Mouse (Mus musculus) kidney, postnatal 36 days (tissue): ENCODE results near the gene Ifng.
"Not testable (repeated sequence)": the region's sequence is repeated elsewhere in the genome, so short reads cannot be mapped to it uniquely, and the experiment has no call there.

ENCODE experiments used
- DNase-seq, 2 experiments: peaks; one replicate each; pipeline ENCODE4 v3.0.0; 2021 to 2022; ENCODE audit warnings: mixed read lengths in 2 of 2

The Ifng gene

DNA sequence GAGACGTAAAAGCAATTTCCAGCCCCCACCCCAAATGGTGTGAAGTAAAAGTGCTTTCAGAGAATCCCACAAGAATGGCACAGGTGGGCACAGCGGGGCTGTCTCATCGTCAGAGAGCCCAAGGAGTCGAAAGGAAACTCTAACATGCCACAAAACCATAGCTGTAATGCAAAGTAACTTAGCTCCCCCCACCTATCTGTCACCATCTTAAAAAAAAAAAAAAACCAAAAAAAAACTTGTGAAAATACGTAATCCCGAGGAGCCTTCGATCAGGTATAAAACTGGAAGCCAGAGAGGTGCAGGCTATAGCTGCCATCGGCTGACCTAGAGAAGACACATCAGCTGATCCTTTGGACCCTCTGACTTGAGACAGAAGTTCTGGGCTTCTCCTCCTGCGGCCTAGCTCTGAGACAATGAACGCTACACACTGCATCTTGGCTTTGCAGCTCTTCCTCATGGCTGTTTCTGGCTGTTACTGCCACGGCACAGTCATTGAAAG is at the start of gene Ifng:
Gene Ifng (plus strand): TSS at position 305 of the 499 bp plus-strand sequence.
- DNase-seq: no peak

- DNase-seq: no peak
These were observed 40.9 kb upstream of the Ifng start for GRCm38 (mm10) chr10:118399917-118400316.

DNA sequence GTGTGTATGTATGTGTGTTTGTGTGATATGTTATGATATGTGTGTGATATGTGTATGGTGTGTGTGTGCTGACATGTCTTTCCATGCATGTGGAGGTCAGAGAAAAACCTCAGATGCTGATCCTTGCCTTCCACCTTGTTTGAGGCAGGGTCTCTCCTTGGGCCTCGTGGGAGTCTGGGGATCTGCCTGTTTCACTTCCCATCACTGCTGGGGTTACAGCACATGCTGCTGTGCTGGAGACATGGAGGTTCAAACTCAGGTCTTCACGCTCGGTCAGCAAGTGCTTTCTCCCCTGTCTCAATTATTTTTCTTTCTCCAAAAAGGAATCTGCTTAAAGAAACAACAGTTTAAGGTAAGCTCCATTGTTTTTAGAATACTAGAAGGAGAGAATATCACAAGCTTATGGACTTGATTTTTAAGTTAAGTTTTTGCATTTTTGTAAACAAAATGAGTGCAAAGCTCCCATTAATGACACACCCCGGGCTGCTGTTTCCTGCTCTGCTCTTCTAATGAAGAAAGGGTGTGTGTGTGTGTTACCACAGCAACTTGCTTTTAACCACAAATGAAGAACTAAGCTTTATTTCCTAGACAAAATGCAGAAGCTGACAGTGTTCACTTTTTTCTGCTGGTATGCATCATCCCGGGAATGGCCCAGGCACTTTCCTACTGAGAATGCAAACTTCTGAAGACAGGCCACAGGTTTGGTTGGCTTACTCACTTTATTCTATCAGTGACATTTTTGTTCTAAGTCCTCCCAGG is 34.2 kb upstream of the Ifng start:
- DNase-seq: no peak

DNA sequence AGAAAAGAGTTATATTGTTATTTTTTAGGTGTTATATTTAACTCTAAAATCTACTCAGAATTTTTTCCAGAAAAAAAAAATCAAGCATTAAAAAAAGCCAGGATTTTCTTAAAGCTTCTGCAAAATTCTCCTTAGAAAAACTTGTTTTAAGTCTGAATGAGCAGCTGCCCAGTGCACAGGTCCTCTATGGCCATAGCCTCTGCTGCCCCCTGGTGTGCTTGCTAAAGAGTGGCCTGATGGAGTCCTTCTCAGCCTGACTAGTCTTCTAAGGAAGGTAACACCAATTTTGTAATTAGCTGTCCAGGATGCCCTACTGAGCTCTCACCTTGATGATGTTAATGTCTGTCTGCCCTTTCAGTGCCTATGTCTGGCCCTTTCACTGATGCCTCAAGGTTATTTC is 29.5 kb upstream of the Ifng start:
- peak in 1 of 2 experiments; percentile 37 for DNase-seq

- no peak for DNase-seq
These were observed 28.1 kb upstream of the Ifng start for GRCm38 (mm10) chr10:118412774-118413173.

DNA sequence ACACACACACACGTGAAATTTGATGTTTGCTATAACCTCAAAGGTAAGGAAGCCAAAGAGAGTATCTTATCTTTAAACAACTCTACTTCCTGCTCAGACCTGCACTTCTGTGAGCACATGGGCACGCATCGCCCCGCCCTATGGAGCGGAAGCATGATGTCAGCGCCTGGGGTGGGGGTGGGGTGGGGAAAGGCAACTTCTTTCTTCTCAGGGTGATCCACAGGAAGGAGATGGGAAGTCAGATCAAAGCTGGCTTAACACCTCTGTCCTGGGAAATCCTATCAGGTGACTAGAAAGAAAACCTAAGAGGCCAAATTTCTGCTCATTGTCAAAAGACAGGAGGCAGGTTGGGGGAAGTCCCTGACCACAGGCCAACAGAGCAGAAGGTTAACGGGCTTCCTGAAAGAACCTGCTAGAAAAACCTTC is 21.8 kb upstream of the Ifng start:
- DNase-seq: no peak

GRCm38 (mm10) chr10:118420896-118421295 is 19.9 kb upstream of the Ifng start:
- no peak for DNase-seq

DNA sequence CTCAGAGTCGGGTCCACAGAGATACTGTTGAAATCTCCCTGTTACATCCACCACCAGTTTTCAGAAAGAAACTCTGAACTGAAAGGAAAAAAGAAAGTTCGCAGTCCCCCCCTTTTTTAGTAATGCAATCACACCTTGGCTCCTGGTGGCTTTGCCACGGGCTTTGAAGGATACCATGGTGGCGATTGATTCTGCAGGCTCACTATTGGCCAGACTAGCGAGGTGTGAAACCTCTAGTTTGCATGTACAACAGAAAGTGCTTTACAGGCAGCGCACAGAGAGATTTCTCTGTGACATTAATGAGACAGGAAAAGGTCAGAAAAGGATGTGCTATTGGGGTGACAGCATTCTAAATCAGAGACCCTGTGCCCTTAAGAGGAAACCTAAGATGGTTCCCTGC is 5.3 kb upstream of the Ifng start:
- DNase-seq: no peak

GRCm38 (mm10) chr10:118441898-118442297 is 1.1 kb downstream of the Ifng start:
- peak in 1 of 2 experiments; percentile 4 for DNase-seq

DNA sequence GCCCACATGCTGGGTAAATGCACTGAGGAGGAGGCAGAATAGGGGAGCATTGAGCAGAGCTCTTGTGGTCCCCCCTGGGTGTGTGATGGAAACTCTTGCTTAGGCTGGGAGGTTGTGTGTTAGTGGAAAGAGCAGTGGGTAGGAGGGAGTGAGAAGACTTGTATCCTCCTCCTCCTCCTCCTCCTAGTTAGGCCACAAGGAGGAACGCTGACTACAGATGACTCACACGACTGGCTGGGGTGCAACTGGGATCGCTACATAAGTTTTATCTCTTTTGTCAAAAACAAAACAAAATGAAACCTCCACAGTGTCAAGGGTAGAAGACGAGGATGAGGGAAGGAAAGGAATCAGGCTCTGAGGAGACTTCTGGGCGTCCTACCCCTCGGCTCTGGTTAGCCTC is 2.2 kb downstream of the Ifng start:
- no peak for DNase-seq

DNA sequence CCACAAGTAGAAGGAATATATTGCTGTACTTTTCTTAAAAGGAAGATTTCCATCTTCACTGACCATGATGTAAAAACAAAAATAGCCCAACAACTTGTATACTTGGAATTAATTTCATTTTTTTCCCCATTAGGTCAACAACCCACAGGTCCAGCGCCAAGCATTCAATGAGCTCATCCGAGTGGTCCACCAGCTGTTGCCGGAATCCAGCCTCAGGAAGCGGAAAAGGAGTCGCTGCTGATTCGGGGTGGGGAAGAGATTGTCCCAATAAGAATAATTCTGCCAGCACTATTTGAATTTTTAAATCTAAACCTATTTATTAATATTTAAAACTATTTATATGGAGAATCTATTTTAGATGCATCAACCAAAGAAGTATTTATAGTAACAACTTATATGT is 4.2 kb downstream of the Ifng start:
- DNase-seq: no peak

DNA sequence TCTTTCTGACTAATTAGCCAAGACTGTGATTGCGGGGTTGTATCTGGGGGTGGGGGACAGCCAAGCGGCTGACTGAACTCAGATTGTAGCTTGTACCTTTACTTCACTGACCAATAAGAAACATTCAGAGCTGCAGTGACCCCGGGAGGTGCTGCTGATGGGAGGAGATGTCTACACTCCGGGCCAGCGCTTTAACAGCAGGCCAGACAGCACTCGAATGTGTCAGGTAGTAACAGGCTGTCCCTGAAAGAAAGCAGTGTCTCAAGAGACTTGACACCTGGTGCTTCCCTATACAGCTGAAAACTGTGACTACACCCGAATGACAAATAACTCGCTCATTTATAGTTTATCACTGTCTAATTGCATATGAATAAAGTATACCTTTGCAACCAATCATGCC is 4.7 kb downstream of the Ifng start:
- DNase-seq: no peak

GRCm38 (mm10) chr10:118445978-118446377 is 5.1 kb downstream of the Ifng start:
- DNase-seq: no peak

- no peak for DNase-seq
These were observed 10.9 kb downstream of the Ifng start for GRCm38 (mm10) chr10:118451747-118452146.

GRCm38 (mm10) chr10:118458729-118459128 is 17.9 kb downstream of the Ifng start:
- DNase-seq: no peak

- DNase-seq: no peak
These were observed 20.4 kb downstream of the Ifng start for GRCm38 (mm10) chr10:118461126-118461767.

DNA sequence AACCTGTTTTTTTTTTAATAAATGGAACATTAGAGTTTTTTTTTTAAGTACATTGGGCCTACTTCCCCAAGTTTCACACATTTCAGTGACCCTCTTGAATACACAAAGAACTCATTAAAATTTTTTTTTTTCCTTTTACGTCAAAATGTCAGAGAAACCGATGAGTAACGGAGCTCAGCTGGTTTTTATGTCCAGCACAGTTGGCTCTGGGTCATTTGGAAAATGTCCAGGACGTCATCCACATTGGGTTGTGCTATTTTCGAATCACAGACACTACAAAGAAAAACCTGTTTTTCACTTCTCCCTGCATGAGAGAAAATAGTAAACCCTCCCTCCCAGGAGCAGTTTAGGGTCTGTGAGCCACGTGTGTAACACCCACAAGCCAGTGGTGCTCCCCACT is 25.6 kb downstream of the Ifng start:
- DNase-seq: no peak

DNA sequence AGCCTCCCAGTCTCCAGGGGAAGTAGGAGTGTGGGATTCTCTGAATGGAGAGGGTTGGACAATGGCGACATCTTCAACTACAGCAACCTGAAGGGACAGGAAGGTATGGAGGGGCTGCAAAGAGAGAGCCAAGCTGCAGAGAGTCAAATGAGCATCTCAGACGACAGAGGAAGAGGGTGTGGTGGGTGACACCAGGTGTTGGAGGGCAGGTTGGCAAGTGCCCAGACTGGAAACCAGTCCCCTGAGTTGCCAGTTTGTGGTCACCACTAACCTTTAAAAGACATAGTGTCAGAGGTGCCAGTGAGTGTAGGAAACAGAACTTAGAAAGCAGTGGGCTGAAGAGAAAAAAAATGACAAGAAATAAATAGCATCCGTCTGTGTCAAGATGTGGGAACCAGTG is 28.2 kb downstream of the Ifng start:
- no peak for DNase-seq

DNA sequence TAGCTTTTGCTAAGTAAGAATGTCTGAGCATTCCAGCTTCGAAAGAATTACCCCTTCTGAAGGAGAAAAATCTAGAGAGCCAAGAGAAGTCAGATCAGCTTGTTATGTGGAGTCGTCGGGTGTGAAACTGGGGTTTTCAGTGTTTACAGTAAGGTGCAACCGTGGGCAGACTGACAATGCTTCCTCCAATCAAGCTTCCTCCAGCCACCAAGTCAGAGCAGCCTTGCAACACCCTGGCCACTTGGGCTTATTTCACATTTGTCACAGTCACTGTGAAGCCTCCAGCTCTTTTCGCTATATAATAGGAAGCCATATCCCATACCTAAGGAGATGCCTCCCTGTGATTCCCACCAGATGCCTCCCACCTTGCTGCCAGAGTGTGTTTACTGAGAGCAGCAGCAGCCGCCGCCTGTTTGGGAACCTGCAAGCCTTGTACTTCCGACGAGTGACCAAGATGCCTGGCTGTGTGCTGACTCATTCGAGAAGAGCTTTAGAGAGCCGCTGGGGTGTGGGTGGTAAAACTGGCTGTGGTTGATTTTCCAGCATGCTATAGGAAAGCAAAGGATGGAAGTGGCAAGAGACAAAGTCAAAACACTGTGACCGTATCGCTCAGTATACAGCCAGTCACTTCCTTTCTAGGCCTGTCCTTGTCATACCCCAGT is 29.6 kb downstream of the Ifng start:
- no peak for DNase-seq

DNA sequence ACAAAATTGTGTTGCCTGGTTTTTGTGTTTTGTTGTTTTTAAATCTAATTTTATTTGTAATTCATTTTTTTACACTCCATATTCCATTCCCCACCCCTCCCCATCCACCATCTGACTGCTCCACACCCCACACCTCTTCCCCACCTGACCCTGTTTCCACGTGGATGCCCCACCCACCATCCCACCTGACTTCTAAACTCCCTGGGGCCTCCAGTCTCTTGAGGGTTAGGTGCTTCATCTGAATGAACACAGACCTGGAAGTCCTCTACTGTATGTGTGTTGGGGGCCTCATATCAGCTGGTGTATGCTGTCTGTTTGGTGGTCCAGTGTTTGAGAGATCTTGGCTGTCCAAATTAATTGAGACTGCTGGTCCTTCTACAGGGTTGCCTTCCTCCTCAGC is 32.0 kb downstream of the Ifng start:
- not testable (repeated sequence) for DNase-seq

- no peak for DNase-seq
These were observed 35.9 kb downstream of the Ifng start for GRCm38 (mm10) chr10:118476696-118477095.

- DNase-seq: no peak
These were observed 36.5 kb downstream of the Ifng start for GRCm38 (mm10) chr10:118477297-118477696.

- DNase-seq: no peak
These were observed 38.4 kb downstream of the Ifng start for GRCm38 (mm10) chr10:118479244-118479643.

- no peak for DNase-seq
These were observed 39.3 kb downstream of the Ifng start for GRCm38 (mm10) chr10:118480118-118480517.
